Mouse (Mus musculus) cerebellum, adult 11-12 months (tissue): ENCODE results near the gene Slc22a23.
A peak's percentile ranks its signal among the peaks of the same experiment; 100 is the strongest.

Source experiments
- DNase-seq: peaks from one replicate; pipeline ENCODE4 v3.0.0; 2022

Gene Slc22a23

DNA sequence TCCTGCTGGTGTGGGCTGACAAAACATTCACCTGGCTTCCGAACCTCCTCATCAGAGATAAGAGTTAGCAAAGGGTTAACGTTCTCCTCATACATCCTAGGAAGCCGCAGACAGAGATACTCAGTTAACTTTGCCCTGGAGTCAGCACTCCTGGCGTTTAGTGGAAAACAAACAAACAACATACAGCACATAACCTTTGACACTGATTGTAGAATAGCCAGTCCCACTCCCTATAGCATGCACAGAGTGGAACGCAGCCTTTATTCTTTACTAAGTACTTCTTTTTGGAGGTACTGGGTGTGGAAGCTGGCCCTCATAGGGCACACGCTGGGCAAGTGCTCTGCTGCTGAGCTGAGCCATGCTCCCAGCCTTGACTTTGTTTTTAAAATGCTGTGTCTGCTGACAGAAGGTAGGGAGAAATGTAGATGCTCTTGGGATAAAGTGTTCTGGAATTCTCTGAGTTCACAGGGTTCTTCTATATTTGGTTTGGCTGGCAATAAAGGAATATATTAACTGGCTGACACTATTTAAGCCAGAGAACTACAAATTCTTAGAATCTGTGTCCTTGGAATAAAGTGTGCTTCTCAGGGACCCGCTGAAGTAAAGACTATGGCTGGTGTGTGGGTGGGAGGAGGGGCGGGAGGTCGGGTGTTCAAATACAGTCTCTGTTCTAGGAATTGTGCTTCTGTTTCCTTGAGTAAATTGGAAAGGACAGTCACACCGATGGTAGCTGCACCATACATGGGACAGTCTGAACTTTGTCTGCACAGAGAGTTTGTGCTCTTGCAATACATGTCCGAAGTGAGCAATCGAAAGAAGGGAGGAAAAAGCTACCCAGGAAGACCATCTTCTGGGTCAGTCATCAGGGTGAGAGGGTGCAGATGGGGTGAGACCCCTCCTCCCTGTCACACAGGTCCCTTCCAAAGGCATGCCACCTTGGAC lies 117.0 kb downstream of the Slc22a23 start:
- no peak for DNase-seq

GRCm38 (mm10) chr13:34226940-34227339 lies 118.0 kb downstream of the Slc22a23 start:
- no peak for DNase-seq

DNA sequence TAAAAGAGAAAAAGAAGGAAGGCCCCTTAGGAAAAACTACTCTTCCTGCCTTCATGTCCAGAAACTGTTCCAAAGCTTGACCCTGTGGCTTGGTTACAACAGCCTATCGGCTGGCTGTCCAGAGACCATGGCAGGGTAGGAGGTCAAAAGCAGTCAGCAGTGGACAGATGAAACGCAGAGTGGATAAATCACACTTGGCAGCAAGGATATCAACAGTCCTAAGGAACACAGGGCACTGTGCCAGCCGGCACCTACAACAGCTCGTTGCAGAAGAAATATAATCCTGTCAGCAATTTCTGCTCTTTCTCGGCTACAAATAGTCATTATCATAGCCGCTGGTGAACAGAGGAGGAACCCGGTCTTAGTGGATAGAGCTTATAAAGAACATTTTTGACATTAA lies 122.0 kb downstream of the Slc22a23 start:
- DNase-seq: peak; percentile 61

- no peak for DNase-seq
Measured at GRCm38 (mm10) chr13:34219728-34220127, 125.3 kb downstream of the Slc22a23 start.

DNA sequence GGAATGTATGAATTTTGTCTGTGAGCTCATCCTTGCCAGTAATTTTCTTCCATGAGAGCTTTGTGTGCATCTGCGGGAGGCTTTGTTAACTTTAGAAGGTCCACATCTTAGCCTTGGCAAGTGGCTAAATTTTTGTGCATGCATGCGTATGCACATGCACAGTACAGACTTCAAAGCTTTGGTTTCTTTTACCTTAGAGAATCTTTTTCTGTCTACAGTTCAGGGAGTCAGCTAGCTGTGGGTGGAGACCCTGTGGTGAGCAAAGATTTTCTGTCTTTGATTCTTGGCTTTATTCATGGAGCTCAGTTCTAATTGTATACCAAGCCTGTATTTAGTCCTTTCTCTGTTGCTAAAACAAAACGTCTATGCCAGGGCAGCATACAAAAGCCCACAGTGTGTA lies 126.2 kb downstream of the Slc22a23 start:
- no peak for DNase-seq

DNA sequence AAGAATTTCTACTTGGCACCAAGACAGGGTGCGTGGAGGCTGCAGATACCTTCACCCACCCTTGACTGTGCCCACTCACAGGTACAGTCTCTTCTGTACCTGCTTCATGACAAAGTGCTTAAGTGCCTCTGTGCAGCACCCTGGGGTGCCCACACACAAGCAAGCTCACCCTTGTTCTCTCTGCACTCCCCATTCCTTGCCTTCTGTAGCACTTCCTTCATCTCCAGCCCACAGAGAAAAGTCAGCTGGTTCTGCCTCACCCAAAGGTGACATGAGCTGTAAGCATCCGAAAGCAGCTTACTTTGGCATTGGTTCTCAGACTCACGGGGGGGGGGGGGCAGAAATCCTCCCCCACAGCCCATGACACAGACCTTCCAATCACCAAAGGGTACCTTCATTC lies 130.1 kb downstream of the Slc22a23 start:
- no peak for DNase-seq

DNA sequence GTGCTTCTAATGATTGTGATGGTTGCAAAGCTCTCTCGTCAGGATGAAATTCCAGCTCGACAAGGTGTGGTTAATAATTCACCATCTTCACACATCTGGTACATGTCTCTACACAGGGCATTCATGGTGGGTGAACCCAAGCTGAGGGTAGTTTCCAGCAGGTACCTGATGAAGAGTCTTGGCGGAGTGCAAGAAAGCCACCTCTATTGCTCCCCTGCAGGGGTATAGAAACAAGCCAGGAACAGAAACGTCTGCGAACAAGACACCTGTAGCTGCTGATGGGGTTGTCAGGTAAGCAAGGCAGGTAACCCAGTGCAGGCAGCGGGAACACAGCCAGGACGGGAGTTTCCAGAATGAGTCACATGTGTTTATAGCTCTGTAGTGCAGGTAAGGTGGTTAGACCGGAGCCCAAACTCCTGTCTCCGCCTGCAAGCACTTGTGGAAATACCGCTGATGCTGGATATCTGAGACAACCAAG lies 132.2 kb downstream of the Slc22a23 start:
- DNase-seq: no peak

DNA sequence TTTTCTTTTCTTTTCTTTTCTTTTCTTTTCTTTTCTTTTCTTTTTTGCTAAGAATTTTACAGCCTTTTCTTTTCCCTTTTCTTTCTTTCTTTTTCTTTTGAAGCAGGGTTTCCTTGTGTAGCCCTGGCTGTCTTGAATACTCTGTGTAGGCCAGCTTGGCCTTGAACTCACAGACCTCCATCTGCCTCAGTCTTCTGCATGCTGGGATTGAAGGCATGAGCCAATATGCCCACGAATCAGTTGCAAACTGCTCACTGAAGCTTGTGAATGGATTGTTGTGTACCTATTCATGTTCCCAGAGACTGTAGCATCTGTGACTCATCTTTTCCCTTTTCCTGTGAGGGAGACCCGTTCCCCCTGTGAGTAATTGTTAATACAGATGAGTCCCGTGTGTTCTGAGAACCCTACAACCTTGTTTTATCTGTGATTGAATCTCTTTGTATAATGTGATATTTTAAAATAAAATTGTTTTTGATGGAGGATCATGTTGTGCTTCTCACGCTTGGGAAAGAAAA lies 133.7 kb downstream of the Slc22a23 start:
- DNase-seq: no peak

DNA sequence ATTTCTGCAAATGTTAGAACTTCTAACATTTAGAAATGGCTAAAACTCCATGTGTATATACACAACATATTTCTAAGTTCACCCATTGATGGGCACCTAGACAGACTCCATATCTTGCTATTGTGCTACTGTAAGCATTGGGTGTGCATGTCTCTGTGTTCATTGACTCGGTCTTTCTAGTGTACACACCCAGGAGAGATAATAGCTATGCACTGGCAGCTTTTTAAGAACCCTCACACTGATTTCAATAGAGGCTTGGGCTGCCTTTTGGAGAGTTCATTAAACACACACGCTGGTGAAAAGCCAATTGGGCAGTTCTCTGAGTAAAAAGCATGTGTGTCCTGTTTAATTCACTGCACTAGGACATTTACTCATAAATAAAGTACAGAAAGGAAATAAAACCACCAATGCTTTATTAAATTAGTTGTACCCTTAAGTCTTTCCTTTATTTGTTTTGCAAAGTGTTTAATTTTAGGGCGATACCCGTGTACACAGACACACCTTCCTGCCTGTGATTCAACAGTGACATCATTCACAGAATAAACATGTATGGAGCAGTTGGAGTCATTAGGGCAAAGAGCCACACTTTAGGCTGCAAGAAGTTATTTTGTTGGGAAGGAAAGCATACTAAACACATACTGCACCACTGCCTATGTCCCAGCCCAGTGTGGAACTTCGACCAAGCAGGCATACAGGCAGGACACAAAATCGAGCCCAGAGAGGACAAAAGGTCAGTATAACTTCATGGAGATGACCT lies 137.1 kb downstream of the Slc22a23 start:
- no peak for DNase-seq

GRCm38 (mm10) chr13:34205216-34205615 lies 139.8 kb downstream of the Slc22a23 start:
- no peak for DNase-seq

GRCm38 (mm10) chr13:34195676-34196075 lies 149.3 kb downstream of the Slc22a23 start:
- no peak for DNase-seq

DNA sequence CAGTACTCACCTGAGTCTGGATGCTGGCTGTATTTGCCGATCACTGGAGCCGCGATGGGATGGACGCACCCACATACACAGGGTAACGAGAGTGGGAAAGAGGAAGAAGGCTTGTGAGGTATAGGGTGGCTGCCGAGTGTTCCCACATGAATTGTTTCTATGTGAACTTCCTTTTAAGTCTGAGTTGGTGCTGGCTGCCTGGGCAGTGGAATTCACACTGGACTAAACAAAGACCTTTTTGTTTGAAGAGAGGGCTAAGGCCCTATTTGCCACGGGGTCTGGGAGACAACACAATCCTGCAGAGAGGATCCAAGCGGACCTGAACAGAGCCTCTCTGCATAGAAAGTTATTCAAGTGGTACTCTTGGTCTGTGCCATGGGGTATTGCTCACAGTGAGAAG lies 151.6 kb downstream of the Slc22a23 start:
- DNase-seq: no peak

GRCm38 (mm10) chr13:34192414-34193191 lies 152.4 kb downstream of the Slc22a23 start:
- DNase-seq: no peak

DNA sequence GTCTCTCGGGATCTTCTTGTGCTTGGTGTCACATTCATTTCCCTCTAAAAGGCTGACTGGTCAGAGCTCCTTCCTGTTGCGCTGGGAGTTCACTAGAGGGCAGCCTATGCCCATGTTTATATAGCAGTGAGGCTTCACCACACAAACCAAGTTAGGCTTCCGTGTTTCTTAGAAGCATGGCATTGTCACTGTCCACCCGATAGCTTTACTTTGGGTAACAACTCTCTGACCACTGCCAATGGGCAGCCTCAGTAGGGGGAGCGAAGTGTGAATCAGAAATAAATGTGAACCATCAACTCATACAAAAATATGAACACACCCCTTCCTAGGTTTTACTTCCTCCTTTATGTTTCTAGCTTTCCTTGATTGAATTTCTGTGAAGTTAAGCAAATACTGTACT lies 157.4 kb downstream of the Slc22a23 start:
- peak; percentile 59 for DNase-seq

GRCm38 (mm10) chr13:34185371-34185770 lies 159.6 kb downstream of the Slc22a23 start:
- DNase-seq: no peak

GRCm38 (mm10) chr13:34181624-34182023 lies 163.4 kb downstream of the Slc22a23 start:
- no peak for DNase-seq

- DNase-seq: no peak
Measured at GRCm38 (mm10) chr13:34174025-34174424, 171.0 kb downstream of the Slc22a23 start.

GRCm38 (mm10) chr13:34163304-34163975 lies 181.5 kb downstream of the Slc22a23 start:
- no peak for DNase-seq

DNA sequence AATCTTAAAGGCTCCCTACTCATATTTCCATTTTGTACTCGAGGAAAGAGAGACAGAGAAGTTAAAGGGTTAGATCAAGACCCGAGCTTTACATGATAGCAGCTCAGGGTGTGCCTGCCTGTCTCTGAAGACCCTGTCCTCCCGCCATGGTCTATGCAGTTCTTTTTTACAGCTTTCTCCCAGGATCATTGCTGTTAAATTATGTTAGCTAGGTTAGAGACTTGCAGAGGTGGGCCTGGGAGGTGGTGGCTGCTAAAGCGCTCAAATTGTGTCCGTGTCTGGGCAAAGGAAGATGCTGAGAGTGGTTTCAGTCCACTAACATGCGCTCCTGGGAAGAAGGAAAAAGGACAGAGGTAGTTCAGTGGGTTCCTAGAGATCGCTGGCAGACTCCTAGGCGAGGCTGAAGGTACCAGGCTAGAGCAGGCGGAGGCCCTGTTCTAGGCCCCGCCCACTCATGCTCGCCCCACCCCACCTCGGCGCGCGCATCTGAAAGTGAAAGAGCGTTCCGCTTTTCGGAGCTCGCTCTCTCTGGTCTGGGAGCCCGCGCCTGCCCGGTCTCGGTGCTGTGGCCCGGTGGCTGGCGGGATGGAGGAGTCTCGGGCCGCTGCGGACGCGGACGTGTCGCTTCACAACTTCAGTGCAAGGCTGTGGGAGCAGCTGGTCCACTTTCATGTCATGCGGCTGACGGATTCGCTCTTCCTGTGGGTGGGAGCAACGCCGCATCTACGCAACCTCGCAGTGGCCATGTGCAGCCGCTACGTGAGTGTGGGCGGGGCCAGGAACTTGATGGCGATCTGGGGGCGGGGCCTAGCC lies 182.3 kb downstream of the Slc22a23 start, which contains the start of gene Psmg4:
TSS of gene Psmg4 (plus strand) at position 474 of the 813 bp plus-strand sequence.
- DNase-seq: peak; percentile 90

DNA sequence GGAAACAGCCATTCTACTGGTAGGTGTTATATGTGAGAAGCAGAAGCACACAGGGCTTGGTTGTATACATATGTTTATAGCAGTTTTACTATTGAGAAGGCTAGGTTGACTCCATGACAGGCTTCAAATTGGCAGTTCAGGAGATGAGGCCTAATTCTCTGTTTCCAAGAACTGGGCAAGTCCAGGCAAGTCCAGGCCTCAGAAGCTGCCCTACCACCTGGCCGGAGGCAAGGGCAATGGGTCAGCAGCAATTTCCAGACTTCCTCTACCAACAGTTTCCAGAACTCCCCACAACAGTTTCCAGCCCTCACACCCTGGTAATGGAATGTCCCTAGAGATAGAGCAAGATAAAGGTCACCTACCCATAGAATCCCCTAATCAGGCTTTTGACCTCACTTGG lies 185.1 kb downstream of the Slc22a23 start:
- no peak for DNase-seq

- DNase-seq: no peak
Measured at GRCm38 (mm10) chr13:34157596-34158157, 187.3 kb downstream of the Slc22a23 start.
